Mouse (Mus musculus) C2C12 (cell line): ENCODE results near the gene Tgfbr3. TPM values are rescaled to one million over a fixed set of nuclear protein-coding genes. Genes with fewer than 3 reads are reported as not detected.

ENCODE experiments used
- H3K27me3 ChIP-seq: one replicate; pipeline ENCODE4 v1.6.1; 2011; ENCODE audit not compliant: control insufficient read depth, insufficient read depth, insufficient read length
- H3K36me3 ChIP-seq: one replicate; pipeline ENCODE4 v1.6.1; 2011; ENCODE audit not compliant: control insufficient read depth, insufficient read depth
- H3K4me3 ChIP-seq: one replicate; pipeline ENCODE4 v1.5.1; 2011; ENCODE audit warnings: mild to moderate bottlenecking, control low read depth; ENCODE audit not compliant: poor library complexity, insufficient read depth, severe bottlenecking
- H3K79me2 ChIP-seq: one replicate; pipeline ENCODE4 v1.6.1; 2011; ENCODE audit not compliant: control insufficient read depth, insufficient read depth
- H3K79me3 ChIP-seq: one replicate; pipeline ENCODE4 v1.6.1; 2011; ENCODE audit warnings: low read depth, control low read depth
- H3ac ChIP-seq: one replicate; pipeline ENCODE3; 2011; ENCODE audit warnings: low read depth; ENCODE audit not compliant: control insufficient read depth, insufficient read length
- CEBPB ChIP-seq: IDR thresholded peaks from one replicate; pipeline ENCODE4 v1.6.1; 2011; ENCODE audit warnings: low read depth, mild to moderate bottlenecking, control low read depth, moderate library complexity
- CTCF ChIP-seq: IDR thresholded peaks from one replicate; pipeline ENCODE4 v1.5.1; 2011; ENCODE audit not compliant: control insufficient read depth, insufficient read depth, insufficient read length
- FOSL1 ChIP-seq: IDR thresholded peaks from one replicate; pipeline ENCODE4 v1.8.0; 2011; ENCODE audit warnings: mild to moderate bottlenecking, low read length; ENCODE audit not compliant: poor library complexity, insufficient read depth, severe bottlenecking
- MAX ChIP-seq: IDR thresholded peaks from one replicate; pipeline ENCODE4 v1.6.1; 2011; ENCODE audit warnings: mild to moderate bottlenecking, control low read depth
- MYOD1 ChIP-seq: IDR thresholded peaks from one replicate; pipeline ENCODE4 v1.6.1; 2011; ENCODE audit warnings: low read depth; ENCODE audit not compliant: control insufficient read depth, insufficient read length
- MYOG ChIP-seq: IDR thresholded peaks from one replicate; pipeline ENCODE4 v1.6.1; 2011; ENCODE audit not compliant: control insufficient read depth, insufficient read length; ENCODE audit errors: extremely low read depth
- USF1 ChIP-seq: IDR thresholded peaks from one replicate; pipeline ENCODE4 v1.6.1; 2011; ENCODE audit warnings: low read depth, mild to moderate bottlenecking, control low read depth, moderate library complexity
- polyA plus RNA-seq: library from polyadenylated mRNA; unstranded; fragments of >200 nt; fragmentation: generic; extraction: Trizol; gene quantifications from one replicate; pipeline ENCODE4 v1.2.1, GENCODE M21; 2012; ENCODE audit warnings: missing spikeins

The Tgfbr3 gene
- polyA plus RNA-seq, 1 experiment: 0.20 TPM

DNA sequence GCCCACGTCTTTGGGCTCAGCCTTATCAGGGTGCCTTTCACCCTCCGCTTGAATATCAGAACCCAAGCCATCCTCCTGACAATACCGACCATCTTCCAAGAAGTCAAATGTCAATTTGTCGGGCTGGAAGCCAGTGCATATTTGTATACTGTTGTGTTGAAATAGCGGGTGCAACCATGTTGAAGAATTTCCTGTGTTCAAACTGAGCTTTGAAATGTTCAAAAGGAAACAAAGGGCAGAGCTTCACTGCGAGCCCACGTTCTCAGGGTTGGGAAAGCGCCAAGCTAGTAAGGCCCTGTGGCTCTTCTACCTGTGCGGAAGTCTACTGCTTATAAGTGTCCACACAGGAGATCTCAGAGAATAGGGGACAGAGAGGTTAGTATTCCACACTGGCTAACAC, 66.4 kb downstream of the Tgfbr3 start:
- Histone ChIP-seq H3K79me3 (no peaks in the 10 kb centered on the region), H3K27me3 (peaks cover 13% of the 10 kb centered on the region), H3K4me3 (no peak overlapping the region), H3K79me2 (no peaks in the 10 kb centered on the region), H3K36me3 (no peaks in the 10 kb centered on the region), H3ac (no peak overlapping the region)
- TF ChIP-seq CEBPB: no peak
- TF ChIP-seq USF1: no peak
- TF ChIP-seq FOSL1: no peak
- TF ChIP-seq MYOG: no peak
- TF ChIP-seq MYOD1: no peak
- no peak for TF ChIP-seq MAX
- no peak for TF ChIP-seq CTCF

DNA sequence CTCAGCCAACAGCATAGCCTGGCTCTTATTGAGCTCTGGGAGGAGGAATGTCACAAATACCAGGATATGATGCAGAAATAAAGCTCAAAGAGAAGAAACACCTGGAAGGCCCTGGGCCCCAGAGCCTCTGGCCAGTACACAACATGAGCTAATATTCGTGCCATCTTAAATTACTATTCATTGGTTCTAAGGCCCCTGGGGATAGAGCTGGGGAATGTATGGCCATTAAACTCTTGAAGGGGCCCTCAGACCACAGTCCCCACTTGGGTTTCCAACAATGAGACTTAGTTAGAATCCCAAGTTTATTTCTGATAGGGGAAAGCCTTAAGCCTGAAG, 66.8 kb downstream of the Tgfbr3 start:
- peaks cover 15% of the 10 kb centered on the region for H3K27me3 ChIP-seq
- no peak overlapping the region for H3K4me3 ChIP-seq
- TF ChIP-seq MYOG: no peak
- no peak for TF ChIP-seq FOSL1
- TF ChIP-seq CEBPB: no peak
- no peak for TF ChIP-seq CTCF
- no peak for TF ChIP-seq MAX
- TF ChIP-seq MYOD1: no peak
- TF ChIP-seq USF1: no peak
- H3K79me3 ChIP-seq: no peaks in the 10 kb centered on the region
- H3K36me3 ChIP-seq: no peaks in the 10 kb centered on the region
- no peak overlapping the region for H3ac ChIP-seq
- no peaks in the 10 kb centered on the region for H3K79me2 ChIP-seq

GRCm38 (mm10) chr5:107221892-107222669, 67.3 kb downstream of the Tgfbr3 start:
- no peak overlapping the region for H3ac ChIP-seq
- H3K79me3 ChIP-seq: no peaks in the 10 kb centered on the region
- H3K4me3 ChIP-seq: no peak overlapping the region
- H3K36me3 ChIP-seq: no peaks in the 10 kb centered on the region
- H3K27me3 ChIP-seq: peaks cover 15% of the 10 kb centered on the region
- no peak for TF ChIP-seq FOSL1
- no peak for TF ChIP-seq MAX
- no peak for TF ChIP-seq MYOD1
- TF ChIP-seq CEBPB: no peak
- no peak for TF ChIP-seq USF1
- no peak for TF ChIP-seq MYOG
- TF ChIP-seq CTCF: no peak
- H3K79me2 ChIP-seq: no peaks in the 10 kb centered on the region

- Histone ChIP-seq H3K79me2 (no peaks in the 10 kb centered on the region), H3K36me3 (no peaks in the 10 kb centered on the region), H3ac (no peak overlapping the region), H3K79me3 (no peaks in the 10 kb centered on the region), H3K4me3 (no peak overlapping the region), H3K27me3 (peaks cover 15% of the 10 kb centered on the region)
- TF ChIP-seq MYOG (no peak), CEBPB (no peak), FOSL1 (no peak), CTCF (no peak), USF1 (no peak), MAX (no peak), MYOD1 (no peak)
Observed at GRCm38 (mm10) chr5:107220936-107221335, 68.5 kb downstream of the Tgfbr3 start.

- no peak overlapping the region for H3ac ChIP-seq
- no peaks in the 10 kb centered on the region for H3K79me2 ChIP-seq
- TF ChIP-seq FOSL1 (no peak), CTCF (no peak), MYOD1 (no peak), MAX (no peak), MYOG (no peak), CEBPB (no peak), USF1 (no peak)
- no peak overlapping the region for H3K4me3 ChIP-seq
- H3K27me3 ChIP-seq: peaks cover 15% of the 10 kb centered on the region
- H3K79me3 ChIP-seq: no peaks in the 10 kb centered on the region
- no peaks in the 10 kb centered on the region for H3K36me3 ChIP-seq
Observed at GRCm38 (mm10) chr5:107219883-107220282, 69.5 kb downstream of the Tgfbr3 start.

- Histone ChIP-seq H3K79me3 (no peaks in the 10 kb centered on the region), H3K36me3 (no peaks in the 10 kb centered on the region), H3K27me3 (peaks cover 15% of the 10 kb centered on the region), H3ac (no peak overlapping the region), H3K4me3 (no peak overlapping the region), H3K79me2 (no peaks in the 10 kb centered on the region)
- TF ChIP-seq MYOD1 (no peak), CTCF (no peak), USF1 (no peak), CEBPB (no peak), MAX (no peak), MYOG (no peak), FOSL1 (no peak)
Observed at GRCm38 (mm10) chr5:107219318-107219717, 70.1 kb downstream of the Tgfbr3 start.
